In genomic region chr19:40391469-40391868, GRCm38 (mm10) we compare ENCODE assay signal across 8 mouse cellular contexts.
DNase-seq lines count a peak whose midpoint lies in the region; ATAC-seq lines count a peak whose summit lies in the region.

No protein-coding gene starts in this region.

- H3K27me3 ChIP-seq in embryonic facial prominence, embryonic 11.5 days (ENCODE audit: control insufficient read depth, insufficient read depth, low read length) = no peaks in the 10 kb centered on the region
- H3K27me3 ChIP-seq in heart, embryonic 14.5 days (ENCODE audit: control insufficient read depth, insufficient read depth, low read length) = no peaks in the 10 kb centered on the region
- H3K27me3 ChIP-seq in kidney, embryonic 16.5 days (ENCODE audit: insufficient read depth, low read length) = no peaks in the 10 kb centered on the region
- no peaks in the 10 kb centered on the region for H3K27me3 ChIP-seq in liver, embryonic 12.5 days (replicated peaks)
- H3K27me3 ChIP-seq in neural tube, embryonic 11.5 days (ENCODE audit: control insufficient read depth, insufficient read depth, low read length) = no peaks in the 10 kb centered on the region
- no peaks in the 10 kb centered on the region for H3K27me3 ChIP-seq in stomach, embryonic 16.5 days (ENCODE audit: control insufficient read depth, insufficient read depth, low read length)

- no peak overlapping the region for H3K9ac ChIP-seq in embryonic facial prominence, embryonic 11.5 days (replicated peaks; ENCODE audit: low read length)
- no peak overlapping the region for H3K9ac ChIP-seq in heart, embryonic 14.5 days (ENCODE audit: low read length)
- H3K9ac ChIP-seq in kidney, embryonic 16.5 days (replicated peaks; ENCODE audit: low read length) = no peak overlapping the region
- H3K9ac ChIP-seq in liver, embryonic 12.5 days = no peak overlapping the region
- H3K9ac ChIP-seq in neural tube, embryonic 11.5 days (ENCODE audit: low read length) = no peak overlapping the region
- no peak overlapping the region for H3K9ac ChIP-seq in stomach, embryonic 16.5 days (ENCODE audit: low read length)

- H3K27ac ChIP-seq in embryonic facial prominence, embryonic 11.5 days (replicated peaks; ENCODE audit: low read depth, low read length) = no peak overlapping the region
- no peak overlapping the region for H3K27ac ChIP-seq in heart, embryonic 14.5 days (replicated peaks in 1 of 2; ENCODE audit: control insufficient read depth in 1 of 2, insufficient read depth in 1 of 2, low read depth in 2 of 2, low read length in 2 of 2)
- H3K27ac ChIP-seq in kidney, embryonic 16.5 days (ENCODE audit: low read length) = no peak overlapping the region
- H3K27ac ChIP-seq in liver, embryonic 12.5 days = no peak overlapping the region
- no peak overlapping the region for H3K27ac ChIP-seq in neural tube, embryonic 11.5 days (ENCODE audit: low read depth, low read length)
- no peak overlapping the region for H3K27ac ChIP-seq in stomach, embryonic 16.5 days (ENCODE audit: low read length)

- 23% methylated on average over 6 of the region's 6 CpGs for whole genome bisulfite sequencing in embryonic facial prominence, embryonic 11.5 days
- 12% methylated on average over 6 of the region's 6 CpGs for WGBS in heart, embryonic 14.5 days
- WGBS in kidney, embryonic 16.5 days = 11% methylated on average over 6 of the region's 6 CpGs
- WGBS in liver, embryonic 12.5 days (ENCODE audit: insufficient replicate concordance) = 11% methylated on average over 6 of the region's 6 CpGs
- 22% methylated on average over 6 of the region's 6 CpGs for WGBS in neural tube, embryonic 11.5 days
- WGBS in stomach, embryonic 16.5 days = 10% methylated on average over 6 of the region's 6 CpGs

- no peaks in the 10 kb centered on the region for H3K4me1 ChIP-seq in embryonic facial prominence, embryonic 11.5 days (ENCODE audit: control insufficient read depth, insufficient read depth, low read length)
- H3K4me1 ChIP-seq in heart, embryonic 14.5 days (ENCODE audit: control insufficient read depth in 2 of 2, insufficient read depth in 2 of 2, low read length in 2 of 2) = peaks cover 24 to 30% of the 10 kb centered on the region in 2 experiments
- H3K4me1 ChIP-seq in kidney, embryonic 16.5 days (ENCODE audit: insufficient read depth, low read length) = peaks cover 12% of the 10 kb centered on the region
- H3K4me1 ChIP-seq in liver, embryonic 12.5 days = peaks cover 10% of the 10 kb centered on the region; the same call in 1 of the 2 replicates
- H3K4me1 ChIP-seq in neural tube, embryonic 11.5 days (ENCODE audit: control insufficient read depth, insufficient read depth, low read length) = no peaks in the 10 kb centered on the region; the same call in 1 of the 2 replicates
- H3K4me1 ChIP-seq in stomach, embryonic 16.5 days (ENCODE audit: control insufficient read depth, insufficient read depth, low read length) = peaks cover 13% of the 10 kb centered on the region

- H3K9me3 ChIP-seq in embryonic facial prominence, embryonic 11.5 days (replicated peaks; ENCODE audit: control insufficient read depth, low read length) = no peaks in the 10 kb centered on the region
- H3K9me3 ChIP-seq in heart, embryonic 14.5 days (ENCODE audit: control insufficient read depth, low read length) = no peaks in the 10 kb centered on the region
- no peaks in the 10 kb centered on the region for H3K9me3 ChIP-seq in kidney, embryonic 16.5 days (ENCODE audit: low read length)
- H3K9me3 ChIP-seq in liver, embryonic 12.5 days (replicated peaks) = no peaks in the 10 kb centered on the region
- H3K9me3 ChIP-seq in neural tube, embryonic 11.5 days (ENCODE audit: control insufficient read depth, low read length) = no peaks in the 10 kb centered on the region
- no peaks in the 10 kb centered on the region for H3K9me3 ChIP-seq in stomach, embryonic 16.5 days (replicated peaks; ENCODE audit: control insufficient read depth, low read length)

- peak; percentile 85 for ATAC-seq in CD4-positive, CD25-positive, alpha-beta regulatory T cell, adult 4 months
- ATAC-seq in embryonic facial prominence, embryonic 11.5 days (replicated peaks; ENCODE audit: insufficient number of reproducible peaks, low FRiP score, low TSS enrichment, low read depth) = 0 out of 2 replicates have a peak, but pooled peaks have one; percentile 70
- ATAC-seq in heart, embryonic 14.5 days (ENCODE audit: insufficient number of reproducible peaks, insufficient read depth, low FRiP score, low read depth) = 0 out of 2 replicates have a peak, but pooled peaks have one; percentile 40
- ATAC-seq in kidney, embryonic 16.5 days (ENCODE audit: low FRiP score, low TSS enrichment) = peak; percentile 69; the same call in 1 of the 2 replicates
- peak; percentile 55; the same call in 1 of the 2 replicates for ATAC-seq in liver, embryonic 12.5 days
- peak; percentile 68; the same call in 1 of the 2 replicates for ATAC-seq in neural tube, embryonic 11.5 days (ENCODE audit: insufficient read depth, low FRiP score, low TSS enrichment)
- ATAC-seq in stomach, embryonic 16.5 days (ENCODE audit: insufficient read depth, low FRiP score) = peak; percentile 27; the same call in 1 of the 2 replicates

- no peaks in the 10 kb centered on the region for H3K36me3 ChIP-seq in embryonic facial prominence, embryonic 11.5 days (replicated peaks; ENCODE audit: control insufficient read depth, insufficient read depth, low read depth, low read length)
- peaks cover 34% of the 10 kb centered on the region for H3K36me3 ChIP-seq in heart, embryonic 14.5 days (ENCODE audit: control insufficient read depth, insufficient read depth, low read length)
- 0 out of 2 replicates have a peak, but pooled peaks cover 4% of the 10 kb centered on the region for H3K36me3 ChIP-seq in kidney, embryonic 16.5 days (ENCODE audit: insufficient read depth, low read length)
- peaks cover 27% of the 10 kb centered on the region for H3K36me3 ChIP-seq in liver, embryonic 12.5 days
- no peaks in the 10 kb centered on the region for H3K36me3 ChIP-seq in neural tube, embryonic 11.5 days (ENCODE audit: control insufficient read depth, insufficient read depth, low read length)
- no peaks in the 10 kb centered on the region for H3K36me3 ChIP-seq in stomach, embryonic 16.5 days (ENCODE audit: control insufficient read depth, insufficient read depth, low read length)

- DNase-seq in adrenal gland, postnatal 4 days (ENCODE audit: low spot score in 2 of 2) = peak; percentile 55 to 63
- peak; percentile 87 for DNase-seq in embryonic facial prominence, embryonic 11.5 days (ENCODE audit: low spot score)
- DNase-seq in neural tube, embryonic 11.5 days (ENCODE audit: low spot score) = peak; percentile 85

- no peak overlapping the region for H3K4me3 ChIP-seq in embryonic facial prominence, embryonic 11.5 days (ENCODE audit: low read depth, low read length)
- no peak overlapping the region for H3K4me3 ChIP-seq in heart, embryonic 14.5 days (ENCODE audit: control insufficient read depth in 1 of 2, insufficient read depth in 1 of 2, low read depth in 1 of 2, low read length in 2 of 2)
- no peak overlapping the region for H3K4me3 ChIP-seq in kidney, embryonic 16.5 days (ENCODE audit: low read length)
- H3K4me3 ChIP-seq in liver, embryonic 12.5 days = no peak overlapping the region
- H3K4me3 ChIP-seq in neural tube, embryonic 11.5 days (ENCODE audit: low read depth, low read length) = no peak overlapping the region
- no peak overlapping the region for H3K4me3 ChIP-seq in stomach, embryonic 16.5 days (replicated peaks; ENCODE audit: low read length)

- H3K4me2 ChIP-seq in embryonic facial prominence, embryonic 11.5 days (ENCODE audit: low read depth, low read length) = no peak overlapping the region
- H3K4me2 ChIP-seq in heart, embryonic 14.5 days (ENCODE audit: low read length) = no peak overlapping the region
- H3K4me2 ChIP-seq in kidney, embryonic 16.5 days (replicated peaks; ENCODE audit: low read depth, low read length) = no peak overlapping the region
- no peak overlapping the region for H3K4me2 ChIP-seq in liver, embryonic 12.5 days
- H3K4me2 ChIP-seq in neural tube, embryonic 11.5 days (ENCODE audit: low read depth) = no peak overlapping the region
- no peak overlapping the region for H3K4me2 ChIP-seq in stomach, embryonic 16.5 days (ENCODE audit: low read depth, low read length)

Comparison
In these comparisons a context has a peak if more than half of its experiments do, and no peak if none do; other contexts are left out.
1. ATAC-seq: peak in every context shown above with its lines; median percentile 85 in CD4-positive, CD25-positive, alpha-beta regulatory T cell, adult 4 months; 70 in embryonic facial prominence, embryonic 11.5 days; 69 in kidney, embryonic 16.5 days; 68 in neural tube, embryonic 11.5 days; 55 in liver, embryonic 12.5 days; 40 in heart, embryonic 14.5 days; 27 in stomach, embryonic 16.5 days.